ENCODE assay signal across 18 mouse cellular contexts in genomic region chr2:179947607-179948006, GRCm38 (mm10). TPM values are rescaled to one million over a fixed set of nuclear protein-coding genes. Genes with fewer than 3 reads are reported as not detected.
A peak's percentile ranks its signal among the peaks of the same experiment; 100 is the strongest.
DNase-seq lines count a peak whose midpoint lies in the region; ATAC-seq and TF ChIP-seq lines count a peak whose summit lies in the region.
"Had no signal": no experiment of that assay in that cellular context is flagged by ENCODE, and none has a peak within 500 bp of the region (broad histone marks: within the 10 kb centered on the region; RNA-seq: fewer than 3 reads in every experiment).

No protein-coding gene starts in this region.

- no peak for ATAC-seq in heart, embryonic 13.5 days (ENCODE audit: extremely low read depth, insufficient number of reproducible peaks, low FRiP score, low TSS enrichment)
- no peak for ATAC-seq in kidney, postnatal 0 days (replicated peaks; ENCODE audit: low FRiP score, low read depth)
- no peak for ATAC-seq in midbrain, embryonic 13.5 days
- ATAC-seq in stomach, postnatal 0 days (ENCODE audit: low FRiP score, low TSS enrichment) = 0 out of 2 replicates have a peak, but pooled peaks have one; percentile 45
- ATAC-seq: activated CD4-positive, CD25-positive, alpha-beta regulatory T cell, adult 4 months; intestine, embryonic 15.5 days; Patski had no signal

- no peak overlapping the region for H3K4me2 ChIP-seq in heart, embryonic 13.5 days
- H3K4me2 ChIP-seq in kidney, postnatal 0 days (ENCODE audit: low read length) = no peak overlapping the region
- H3K4me2 ChIP-seq in midbrain, embryonic 13.5 days (replicated peaks) = no peak overlapping the region
- H3K4me2 ChIP-seq in stomach, postnatal 0 days (replicated peaks; ENCODE audit: low read depth) = no peak overlapping the region
- H3K4me2 ChIP-seq: intestine, embryonic 15.5 days; midbrain, embryonic 11.5 days had no signal

- intact Hi-C loops in heart, postnatal 25 days (cut with DNase I) = no loop called here

- WGBS in heart, embryonic 13.5 days = 57% methylated on average over 5 of the region's 5 CpGs
- 36% methylated on average over 5 of the region's 5 CpGs for WGBS in kidney, postnatal 0 days
- WGBS in kidney, adult 2 months = 41% methylated on average over 5 of the region's 5 CpGs
- WGBS in midbrain, embryonic 13.5 days = 67% methylated on average over 5 of the region's 5 CpGs
- 73% methylated on average over 5 of the region's 5 CpGs for WGBS in midbrain, embryonic 10.5 days
- 38% methylated on average over 5 of the region's 5 CpGs for WGBS in stomach, postnatal 0 days

- no peak for TF ChIP-seq EP300 in stomach, postnatal 0 days (optimal IDR thresholded peaks at IDR 0.05)

- no peaks in the 10 kb centered on the region for H3K9me3 ChIP-seq in heart, embryonic 13.5 days
- no peaks in the 10 kb centered on the region for H3K9me3 ChIP-seq in kidney, postnatal 0 days (replicated peaks; ENCODE audit: low read length)
- H3K9me3 ChIP-seq in midbrain, embryonic 13.5 days = no peaks in the 10 kb centered on the region
- H3K9me3 ChIP-seq in midbrain, embryonic 10.5 days (replicated peaks) = no peaks in the 10 kb centered on the region
- H3K9me3 ChIP-seq in stomach, postnatal 0 days (ENCODE audit: control insufficient read depth, low read length) = no peaks in the 10 kb centered on the region
- H3K9me3 ChIP-seq: intestine, embryonic 15.5 days had no signal

- H3K27me3 ChIP-seq in heart, embryonic 13.5 days (replicated peaks) = no peaks in the 10 kb centered on the region
- no peaks in the 10 kb centered on the region for H3K27me3 ChIP-seq in kidney, postnatal 0 days (ENCODE audit: insufficient read depth, low read length)
- no peaks in the 10 kb centered on the region for H3K27me3 ChIP-seq in kidney, adult 2 months (replicated peaks; ENCODE audit: control insufficient read depth, insufficient read depth, low read length)
- H3K27me3 ChIP-seq in midbrain, embryonic 13.5 days = no peaks in the 10 kb centered on the region
- H3K27me3 ChIP-seq in midbrain, embryonic 10.5 days (ENCODE audit: low read depth, poor library complexity, severe bottlenecking) = no peaks in the 10 kb centered on the region
- H3K27me3 ChIP-seq in stomach, postnatal 0 days (ENCODE audit: control insufficient read depth, insufficient read depth, low read length) = no peaks in the 10 kb centered on the region
- H3K27me3 ChIP-seq: intestine, embryonic 15.5 days; Patski had no signal

- 0 out of 2 replicates have a peak overlapping the region, but pooled peaks have one; percentile 5 for H3K27ac ChIP-seq in heart, embryonic 13.5 days (replicated peaks)
- H3K27ac ChIP-seq in kidney, postnatal 0 days = peak overlapping the region; percentile 42; the same call in 1 of the 2 replicates
- H3K27ac ChIP-seq in kidney, adult 2 months (ENCODE audit: insufficient read depth, low read depth, low read length) = no peak overlapping the region
- no peak overlapping the region for H3K27ac ChIP-seq in midbrain, embryonic 13.5 days
- no peak overlapping the region for H3K27ac ChIP-seq in midbrain, embryonic 10.5 days (replicated peaks)
- no peak overlapping the region for H3K27ac ChIP-seq in stomach, postnatal 0 days (replicated peaks)
- H3K27ac ChIP-seq: heart, adult 2 months; intestine, embryonic 15.5 days had no signal

- no peak for TF ChIP-seq CTCF in kidney, postnatal 0 days (IDR thresholded peaks at IDR 0.05; ENCODE audit: low read depth)
- TF ChIP-seq CTCF in kidney, adult 2 months (conservative IDR thresholded peaks at IDR 0.05; ENCODE audit: insufficient read depth, insufficient read length, low read depth, low read length) = no peak
- TF ChIP-seq CTCF in stomach, postnatal 0 days (IDR thresholded peaks at IDR 0.05; ENCODE audit: low read depth) = no peak

- H3K4me1 ChIP-seq in heart, embryonic 13.5 days = peaks cover 76% of the 10 kb centered on the region
- peaks cover 10% of the 10 kb centered on the region for H3K4me1 ChIP-seq in kidney, postnatal 0 days (replicated peaks; ENCODE audit: insufficient read depth, low read length)
- H3K4me1 ChIP-seq in kidney, adult 2 months (ENCODE audit: control insufficient read depth, insufficient read depth, low read length) = peaks cover 23% of the 10 kb centered on the region
- H3K4me1 ChIP-seq in midbrain, embryonic 13.5 days (replicated peaks) = peaks cover 63% of the 10 kb centered on the region
- peaks cover 58% of the 10 kb centered on the region for H3K4me1 ChIP-seq in midbrain, embryonic 10.5 days
- peaks cover 6% of the 10 kb centered on the region for H3K4me1 ChIP-seq in stomach, postnatal 0 days (replicated peaks; ENCODE audit: control insufficient read depth, insufficient read depth)

- TF ChIP-seq POLR2A in kidney, adult 2 months (IDR thresholded peaks at IDR 0.05; ENCODE audit: low read depth, low read length) = no peak

- no peak for DNase-seq in heart, postnatal 25 days (ENCODE audit: low spot score)
- peak; percentile 19 for DNase-seq in kidney, postnatal 0 days (ENCODE audit: low spot score)
- DNase-seq in kidney, adult 2 months = no peak
- no peak for DNase-seq in midbrain, embryonic 10.5 days (ENCODE audit: low spot score)
- no peak for DNase-seq in stomach, postnatal 0 days (ENCODE audit: low spot score)
- DNase-seq: adrenal gland, postnatal 25 days; cerebellum, adult 8-10 months; gastrocnemius, postnatal 10 days; heart, adult 2 months; heart, postnatal 36 days; layer of hippocampus, postnatal 36 days; lung, adult 2 months had no signal

- no peaks in the 10 kb centered on the region for H3K36me3 ChIP-seq in heart, embryonic 13.5 days
- H3K36me3 ChIP-seq in kidney, postnatal 0 days (ENCODE audit: insufficient read depth, low read length) = no peaks in the 10 kb centered on the region
- H3K36me3 ChIP-seq in kidney, adult 2 months (ENCODE audit: control insufficient read depth, insufficient read depth, low read length) = no peaks in the 10 kb centered on the region
- no peaks in the 10 kb centered on the region for H3K36me3 ChIP-seq in midbrain, embryonic 13.5 days
- H3K36me3 ChIP-seq in midbrain, embryonic 10.5 days = no peaks in the 10 kb centered on the region
- H3K36me3 ChIP-seq in stomach, postnatal 0 days (ENCODE audit: control insufficient read depth, insufficient read depth, low read length) = no peaks in the 10 kb centered on the region
- H3K36me3 ChIP-seq: intestine, embryonic 15.5 days had no signal

- H3K9ac ChIP-seq in heart, embryonic 13.5 days = peak overlapping the region; percentile 33
- H3K9ac ChIP-seq in kidney, postnatal 0 days (ENCODE audit: low read depth, low read length) = no peak overlapping the region
- H3K9ac ChIP-seq in midbrain, embryonic 13.5 days (replicated peaks) = 0 out of 2 replicates have a peak overlapping the region, but pooled peaks have one; percentile 21
- no peak overlapping the region for H3K9ac ChIP-seq in stomach, postnatal 0 days (ENCODE audit: low read length)
- H3K9ac ChIP-seq: intestine, embryonic 15.5 days had no signal

- no peak overlapping the region for H3K4me3 ChIP-seq in heart, embryonic 13.5 days
- no peak overlapping the region for H3K4me3 ChIP-seq in kidney, postnatal 0 days (replicated peaks; ENCODE audit: low read depth, low read length)
- no peak overlapping the region for H3K4me3 ChIP-seq in kidney, adult 2 months (ENCODE audit: insufficient read depth, low read depth, low read length)
- no peak overlapping the region for H3K4me3 ChIP-seq in midbrain, embryonic 13.5 days (replicated peaks)
- no peak overlapping the region for H3K4me3 ChIP-seq in midbrain, embryonic 10.5 days
- H3K4me3 ChIP-seq in stomach, postnatal 0 days (ENCODE audit: low read depth, low read length) = no peak overlapping the region
- H3K4me3 ChIP-seq: heart, adult 2 months; intestine, embryonic 15.5 days had no signal

RNA-seq across cellular contexts. Expression of gene Taf4, which starts 28.8 kb away (rescaled TPM):
- 1.7 and 1.9 TPM in 2 replicates for polyA plus RNA-seq in heart, embryonic 13.5 days (2015; fragmentation: Nextera tagmentation; extraction: Ambion mirVana)
- 10 to 100 TPM; 18.7 to 19.5 TPM for total RNA-seq in heart, postnatal 25 days (2021)
- 3.3 and 3.5 TPM in 2 replicates for polyA plus RNA-seq in kidney, postnatal 0 days (2015; fragmentation: Nextera tagmentation; extraction: Ambion mirVana)
- 7.3 and 8.9 TPM in 2 replicates for polyA plus RNA-seq in kidney, adult 2 months (2012; rRNA removed)
- polyA plus RNA-seq in midbrain, embryonic 13.5 days (2015; fragmentation: Nextera tagmentation; extraction: Ambion mirVana) = 4.1 and 4.5 TPM in 2 replicates
- 3.5 and 4.0 TPM in 2 replicates for polyA plus RNA-seq in midbrain, embryonic 10.5 days (2016; fragmentation: Nextera tagmentation; extraction: Ambion mirVana)
- polyA plus RNA-seq in stomach, postnatal 0 days (2015; fragmentation: Nextera tagmentation; extraction: Ambion mirVana) = 2.1 TPM in 2 replicates

Comparison
In these comparisons a context has a peak if more than half of its experiments do, and no peak if none do; other contexts are left out.
1. H3K27ac ChIP-seq: peak in heart, embryonic 13.5 days (single experiment) and kidney, postnatal 0 days (single experiment); none in kidney, adult 2 months (single experiment), midbrain, embryonic 13.5 days (single experiment), midbrain, embryonic 10.5 days (single experiment) and stomach, postnatal 0 days (single experiment).
2. H3K9ac ChIP-seq: peak in heart, embryonic 13.5 days (single experiment) and midbrain, embryonic 13.5 days (single experiment); none in kidney, postnatal 0 days (single experiment) and stomach, postnatal 0 days (single experiment).